Mouse (Mus musculus) hindbrain, embryonic 10.5 days (tissue): ENCODE measurements around the gene Camk2d. TPM values are rescaled to one million over a fixed set of nuclear protein-coding genes. Genes with fewer than 3 reads are reported as not detected.

Experiments
- DNase-seq: peaks from one replicate; pipeline ENCODE4 v3.0.0-alpha.2; 2017; ENCODE audit warnings: low spot score
- H3K27ac ChIP-seq: fragments of 300-500 bp; sonication (generic); 2 replicates; pipeline ENCODE4 v1.5.1; 2016; ENCODE audit warnings: mild to moderate bottlenecking, moderate library complexity
- H3K27me3 ChIP-seq: fragments of 300-500 bp; sonication (generic); 2 replicates; pipeline ENCODE4 v1.6.1; 2016; ENCODE audit warnings: mild to moderate bottlenecking; ENCODE audit not compliant: poor library complexity, insufficient read depth, severe bottlenecking
- H3K36me3 ChIP-seq: fragments of 300-500 bp; sonication (generic); 2 replicates; pipeline ENCODE4 v1.6.1; 2016; ENCODE audit warnings: mild to moderate bottlenecking, moderate library complexity
- H3K4me1 ChIP-seq: fragments of 300-500 bp; sonication (generic); replicated peaks from 2 replicates; pipeline ENCODE4 v1.6.1; 2016; ENCODE audit warnings: mild to moderate bottlenecking
- H3K4me3 ChIP-seq: fragments of 300-500 bp; sonication (generic); 2 replicates; pipeline ENCODE4 v1.5.1; 2016; ENCODE audit warnings: mild to moderate bottlenecking, moderate library complexity
- H3K9me3 ChIP-seq: fragments of 300-500 bp; sonication (generic); 2 replicates; pipeline ENCODE4 v1.6.1; 2016; ENCODE audit warnings: mild to moderate bottlenecking, moderate library complexity
- WGBS: fragments of 180-500 bp; shearing (Covaris S2); methylation state at CpG from one replicate; pipeline ENCODE4 v1.1.7; 2016; 5-methylcytosine and 5-hydroxymethylcytosine counted together
- polyA plus RNA-seq: library from polyadenylated mRNA; unstranded; fragments of >200 nt; fragmentation: Nextera tagmentation; extraction: Ambion mirVana; gene quantifications from 2 replicates; pipeline ENCODE4 v1.2.1, GENCODE M21; 2016

The Camk2d gene
- polyA plus RNA-seq, 1 experiment from 2014 or later: 11.9 TPM

DNA sequence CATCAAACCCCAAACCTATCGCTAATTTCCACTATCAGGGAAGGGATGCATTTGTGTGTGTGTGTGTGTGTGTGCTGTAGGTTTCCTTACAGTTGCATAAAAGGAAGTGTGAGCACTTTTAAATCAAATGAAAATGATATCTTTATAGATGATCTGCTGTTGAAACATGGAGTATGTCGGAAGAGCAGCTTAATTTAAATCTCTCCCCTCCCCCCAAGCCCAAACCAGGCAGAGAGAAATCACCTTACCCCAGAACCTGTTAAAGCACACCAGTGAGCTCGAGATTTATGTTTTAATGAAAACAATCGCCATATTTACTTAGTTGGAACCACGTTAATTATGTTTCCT lies 2.2 kb downstream of the Camk2d start:
- no peaks in the 10 kb centered on the region for H3K9me3 ChIP-seq
- H3K4me3 ChIP-seq: peak overlapping the region; percentile 78
- DNase-seq: no peak
- peaks cover 16% of the 10 kb centered on the region for H3K4me1 ChIP-seq
- no peaks in the 10 kb centered on the region; the same call in 1 of the 2 replicates for H3K27me3 ChIP-seq
- 2% methylated on average over 5 of the region's 5 CpGs for WGBS
- H3K36me3 ChIP-seq: 0 out of 2 replicates have a peak, but pooled peaks cover 4% of the 10 kb centered on the region
- peak overlapping the region; percentile 95 for H3K27ac ChIP-seq

DNA sequence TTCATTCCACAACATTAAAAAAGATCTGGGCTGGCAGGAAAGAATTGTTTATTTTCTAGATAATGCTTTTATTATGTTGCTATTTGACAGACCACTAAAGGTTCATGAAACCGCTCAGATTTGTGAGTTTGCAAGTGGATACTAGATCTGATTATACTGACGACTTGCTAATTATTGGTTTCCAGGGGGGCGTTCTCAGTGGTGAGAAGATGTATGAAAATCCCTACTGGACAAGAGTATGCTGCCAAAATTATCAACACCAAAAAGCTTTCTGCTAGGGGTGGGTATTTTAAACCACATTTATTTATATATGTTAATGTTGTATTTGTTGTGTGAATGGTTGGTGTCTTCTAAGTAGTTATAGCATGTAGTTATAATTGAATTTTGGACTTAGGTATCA lies 2.8 kb downstream of the Camk2d start:
- Histone ChIP-seq H3K27me3 (no peaks in the 10 kb centered on the region; the same call in 1 of the 2 replicates), H3K9me3 (no peaks in the 10 kb centered on the region), H3K4me1 (peaks cover 16% of the 10 kb centered on the region), H3K4me3 (peak overlapping the region; percentile 78; the same call in 1 of the 2 replicates), H3K27ac (no peak overlapping the region), H3K36me3 (0 out of 2 replicates have a peak, but pooled peaks cover 4% of the 10 kb centered on the region)
- WGBS: 62% methylated on average over 3 of the region's 3 CpGs
- no peak for DNase-seq

DNA sequence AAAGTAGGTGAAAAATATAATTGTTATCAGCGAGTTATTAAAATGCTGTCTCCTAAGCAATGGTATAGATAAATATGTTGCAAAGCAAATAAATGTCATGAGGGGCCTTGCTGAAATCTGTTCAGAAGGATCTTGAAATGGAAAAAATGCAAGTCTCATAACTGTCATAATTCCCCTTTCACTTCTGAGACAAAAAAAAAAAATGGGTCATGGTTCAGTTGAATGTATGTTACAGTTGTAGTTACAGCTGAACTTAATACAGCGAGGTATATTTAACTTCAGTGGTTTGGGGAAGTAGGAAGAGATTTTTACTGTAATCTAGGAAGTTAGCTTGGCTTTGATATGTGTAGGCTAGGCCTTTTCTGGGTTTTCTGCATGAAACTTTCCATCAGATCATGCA lies 3.2 kb downstream of the Camk2d start:
- Histone ChIP-seq H3K9me3 (no peaks in the 10 kb centered on the region), H3K4me3 (no peak overlapping the region), H3K36me3 (0 out of 2 replicates have a peak, but pooled peaks cover 4% of the 10 kb centered on the region), H3K27ac (no peak overlapping the region), H3K4me1 (peaks cover 16% of the 10 kb centered on the region), H3K27me3 (no peaks in the 10 kb centered on the region; the same call in 1 of the 2 replicates)
- DNase-seq: no peak
- 85% methylated on average over 2 of the region's 2 CpGs for WGBS

DNA sequence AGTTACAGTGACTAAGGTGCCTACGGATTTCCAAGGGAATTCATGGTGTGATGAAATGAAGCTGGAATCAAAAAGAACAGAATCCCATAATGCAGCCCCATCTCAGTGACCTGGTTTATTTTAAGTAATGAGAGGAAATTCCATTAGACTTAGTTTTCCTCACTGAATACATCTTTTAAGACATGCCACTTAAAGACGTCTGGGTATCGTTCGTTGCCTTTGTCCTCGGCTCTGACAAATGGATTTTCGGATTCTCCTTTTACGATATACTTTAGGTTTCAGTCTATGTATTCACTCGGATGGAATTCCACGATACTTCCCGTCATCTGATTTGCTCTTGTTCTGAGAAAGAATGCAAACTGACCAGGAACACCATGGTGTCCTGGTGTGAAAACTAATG lies 3.8 kb downstream of the Camk2d start:
- Histone ChIP-seq H3K27me3 (no peaks in the 10 kb centered on the region; the same call in 1 of the 2 replicates), H3K9me3 (no peaks in the 10 kb centered on the region), H3K27ac (no peak overlapping the region), H3K4me1 (peaks cover 16% of the 10 kb centered on the region), H3K36me3 (0 out of 2 replicates have a peak, but pooled peaks cover 4% of the 10 kb centered on the region), H3K4me3 (no peak overlapping the region)
- WGBS: 47% methylated on average over 10 of the region's 10 CpGs
- DNase-seq: no peak

DNA sequence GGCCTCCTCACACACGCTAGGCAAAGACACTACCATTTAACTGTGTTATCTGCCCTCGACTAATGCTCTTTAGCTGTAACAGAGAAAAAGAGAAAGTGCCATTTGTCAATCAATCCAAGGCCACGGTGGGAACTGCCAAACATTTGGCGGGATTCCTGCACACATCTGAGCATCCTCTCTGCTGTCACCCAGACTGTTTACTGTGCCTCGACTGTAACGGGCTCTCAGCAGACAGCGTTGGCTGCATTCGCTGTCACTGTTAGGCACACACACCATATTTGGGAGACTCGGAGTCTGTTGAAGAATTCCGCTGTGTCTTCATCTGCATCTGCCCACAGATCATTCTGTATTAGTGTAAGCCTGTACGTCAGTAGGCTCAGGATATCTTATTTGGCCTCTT lies 6.7 kb downstream of the Camk2d start:
- peaks cover 10% of the 10 kb centered on the region for H3K4me1 ChIP-seq
- no peak overlapping the region for H3K27ac ChIP-seq
- no peaks in the 10 kb centered on the region; the same call in 1 of the 2 replicates for H3K27me3 ChIP-seq
- no peaks in the 10 kb centered on the region for H3K9me3 ChIP-seq
- DNase-seq: no peak
- H3K4me3 ChIP-seq: no peak overlapping the region
- 78% methylated on average over 11 of the region's 11 CpGs for WGBS
- 0 out of 2 replicates have a peak, but pooled peaks cover 4% of the 10 kb centered on the region for H3K36me3 ChIP-seq

DNA sequence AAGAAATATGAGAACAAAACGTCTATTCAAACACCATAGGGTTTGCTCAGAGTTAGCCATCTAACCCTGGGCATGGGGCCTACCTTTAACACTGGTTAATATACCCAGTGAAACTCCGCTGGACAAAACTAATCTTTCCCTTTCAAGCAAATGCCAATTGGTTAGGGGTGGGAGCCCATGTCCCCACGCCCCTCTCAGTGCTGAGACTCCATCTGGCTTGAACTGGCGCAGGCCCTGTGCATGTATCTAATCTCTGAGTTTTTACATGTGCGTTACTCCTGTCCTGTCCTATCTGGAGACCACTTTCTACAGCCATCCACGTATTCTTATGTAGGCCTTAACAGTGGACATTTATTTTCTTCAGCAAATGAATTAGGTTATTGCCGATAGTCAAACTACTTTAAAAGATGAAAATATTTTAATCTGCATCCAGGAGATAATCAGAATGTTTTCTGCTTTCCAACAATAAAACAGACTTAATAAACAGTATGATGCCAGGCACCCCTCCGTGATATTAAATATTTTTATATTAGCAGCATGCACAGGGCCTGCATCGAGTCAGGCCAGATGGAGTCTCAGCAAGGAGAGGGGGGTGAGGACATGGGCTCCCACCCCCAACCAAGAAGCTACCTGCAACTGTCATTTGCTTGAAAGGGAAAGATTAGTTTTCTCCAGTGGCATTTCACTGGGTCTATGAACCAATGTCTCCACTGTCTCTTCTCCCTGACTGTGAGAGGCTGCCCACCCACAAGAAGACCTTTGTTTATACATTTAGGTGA lies 8.7 kb downstream of the Camk2d start:
- Histone ChIP-seq H3K36me3 (0 out of 2 replicates have a peak, but pooled peaks cover 4% of the 10 kb centered on the region), H3K27me3 (no peaks in the 10 kb centered on the region), H3K4me1 (peaks cover 3% of the 10 kb centered on the region), H3K9me3 (no peaks in the 10 kb centered on the region), H3K27ac (no peak overlapping the region), H3K4me3 (no peak overlapping the region)
- WGBS: 84% methylated on average over 9 of the region's 9 CpGs
- DNase-seq: no peak

DNA sequence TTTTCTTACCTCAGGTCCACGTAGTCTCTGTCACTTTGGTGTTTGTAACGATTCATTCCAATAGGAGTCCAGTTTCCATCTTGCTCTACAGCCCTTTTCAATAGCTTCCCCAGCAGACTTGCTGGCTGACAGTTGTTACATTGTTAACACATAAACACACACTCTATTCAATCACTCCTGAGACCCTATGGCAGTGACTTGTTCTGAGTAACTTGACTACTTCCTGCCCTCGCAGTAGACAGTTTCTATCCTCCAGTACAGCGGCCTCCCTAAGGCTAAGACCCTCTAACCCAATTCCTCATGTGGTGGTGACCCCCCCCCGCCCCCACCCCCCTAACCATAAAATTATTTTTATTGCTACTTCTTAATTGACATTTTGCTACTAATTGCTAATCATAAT lies 13.2 kb downstream of the Camk2d start:
- DNase-seq: no peak
- H3K27me3 ChIP-seq: no peaks in the 10 kb centered on the region
- H3K9me3 ChIP-seq: no peaks in the 10 kb centered on the region
- WGBS: 70% methylated on average over 5 of the region's 5 CpGs
- no peak overlapping the region for H3K4me3 ChIP-seq
- no peaks in the 10 kb centered on the region for H3K36me3 ChIP-seq
- peaks cover 21% of the 10 kb centered on the region for H3K4me1 ChIP-seq
- no peak overlapping the region for H3K27ac ChIP-seq

DNA sequence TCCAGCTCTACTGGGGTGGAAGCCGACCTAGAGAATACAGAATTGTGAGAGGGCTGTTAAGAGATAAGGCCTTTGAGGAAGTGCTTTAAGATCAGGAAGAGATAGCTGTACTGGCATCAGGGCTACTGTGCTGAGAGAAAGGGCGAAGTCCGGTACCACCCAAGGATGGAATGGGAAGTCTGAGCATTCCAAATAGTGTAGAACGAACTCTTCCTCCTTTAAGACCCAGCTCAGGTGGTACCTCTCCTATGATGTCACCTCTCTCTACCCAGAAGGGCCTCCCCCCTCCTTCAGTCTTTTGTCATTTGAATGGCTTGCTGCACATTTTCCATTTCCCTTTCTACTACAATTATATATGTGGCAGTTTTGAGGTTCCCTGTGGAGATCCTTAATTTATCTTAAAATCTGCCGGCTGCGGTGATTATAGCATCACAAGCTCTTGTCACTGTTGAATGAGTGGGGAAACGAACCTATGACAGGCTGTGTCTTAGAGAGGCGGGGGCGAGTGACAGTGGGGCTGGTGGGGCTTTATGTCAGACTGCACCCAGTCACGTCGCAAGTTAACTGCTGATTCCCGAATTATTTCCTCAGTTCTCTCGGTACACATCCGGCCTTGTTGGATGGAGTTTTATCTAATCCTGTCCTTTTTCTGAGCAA lies 13.8 kb downstream of the Camk2d start:
- peaks cover 21% of the 10 kb centered on the region for H3K4me1 ChIP-seq
- 68% methylated on average over 14 of the region's 14 CpGs for WGBS
- H3K36me3 ChIP-seq: no peaks in the 10 kb centered on the region
- no peak overlapping the region for H3K27ac ChIP-seq
- no peak overlapping the region for H3K4me3 ChIP-seq
- no peak for DNase-seq
- H3K9me3 ChIP-seq: no peaks in the 10 kb centered on the region
- no peaks in the 10 kb centered on the region for H3K27me3 ChIP-seq

DNA sequence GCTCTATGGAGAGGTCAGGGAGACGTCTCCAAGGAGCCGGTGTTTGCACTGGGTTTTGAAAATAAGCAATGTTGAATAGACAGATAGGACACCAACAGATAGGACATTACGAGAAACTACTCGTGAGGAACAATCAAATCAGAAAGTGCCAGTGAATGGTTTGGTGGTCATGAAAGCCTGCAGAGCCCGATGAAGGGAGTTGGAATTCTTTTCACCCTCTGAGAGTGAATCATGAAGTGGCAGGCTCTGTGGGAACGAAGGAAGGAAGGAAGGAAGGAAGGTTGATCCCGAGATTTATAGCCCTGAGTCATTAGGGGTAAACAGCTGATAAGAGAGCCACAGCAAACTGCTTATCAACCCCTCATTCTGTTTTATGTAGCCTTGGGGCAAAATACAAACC lies 15.5 kb downstream of the Camk2d start:
- no peaks in the 10 kb centered on the region for H3K9me3 ChIP-seq
- 24% methylated on average over 7 of the region's 7 CpGs for WGBS
- peaks cover 21% of the 10 kb centered on the region for H3K4me1 ChIP-seq
- H3K27me3 ChIP-seq: no peaks in the 10 kb centered on the region
- H3K36me3 ChIP-seq: 0 out of 2 replicates have a peak, but pooled peaks cover 3% of the 10 kb centered on the region
- DNase-seq: no peak
- H3K27ac ChIP-seq: no peak overlapping the region
- H3K4me3 ChIP-seq: no peak overlapping the region

DNA sequence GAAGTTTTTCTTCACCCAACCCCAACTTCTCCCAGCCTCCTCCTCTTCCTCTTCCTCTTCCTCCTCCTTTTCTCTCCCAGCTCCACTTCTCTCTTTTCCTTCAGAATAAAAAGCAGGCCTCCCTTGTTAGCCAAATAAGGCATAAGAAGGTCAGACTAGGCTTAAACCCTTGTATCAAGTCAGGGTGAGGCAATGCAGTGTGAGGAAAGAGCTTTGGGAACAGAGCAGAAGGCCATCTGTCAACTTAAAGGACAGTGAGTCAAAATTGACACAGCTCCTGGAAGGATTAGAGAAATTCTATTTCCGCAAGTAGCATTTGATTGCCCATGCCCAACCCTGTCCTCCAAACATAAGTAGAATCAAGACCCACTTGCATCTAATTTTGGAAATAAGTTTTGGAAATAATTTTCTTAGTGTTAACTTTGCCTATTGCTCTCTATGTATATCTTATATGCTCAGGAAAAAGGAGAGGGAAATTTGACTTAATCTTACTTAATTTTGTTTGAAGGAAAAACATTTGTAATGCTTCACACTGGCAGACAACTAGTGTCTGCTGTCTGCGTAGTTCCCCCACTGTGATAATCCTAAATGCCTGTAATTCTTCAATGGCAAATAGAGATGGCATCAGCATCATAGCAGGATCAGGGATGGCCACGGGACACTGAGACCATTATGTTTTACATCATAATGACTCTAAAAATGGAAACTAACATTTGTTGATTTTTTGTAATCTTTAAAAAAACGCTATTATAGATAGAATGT lies 16.8 kb downstream of the Camk2d start:
- Histone ChIP-seq H3K27me3 (no peaks in the 10 kb centered on the region), H3K36me3 (0 out of 2 replicates have a peak, but pooled peaks cover 5% of the 10 kb centered on the region), H3K4me3 (no peak overlapping the region), H3K27ac (no peak overlapping the region), H3K4me1 (peaks cover 21% of the 10 kb centered on the region), H3K9me3 (no peaks in the 10 kb centered on the region; the same call in 1 of the 2 replicates)
- WGBS: 62% methylated on average over 4 of the region's 4 CpGs
- DNase-seq: no peak

DNA sequence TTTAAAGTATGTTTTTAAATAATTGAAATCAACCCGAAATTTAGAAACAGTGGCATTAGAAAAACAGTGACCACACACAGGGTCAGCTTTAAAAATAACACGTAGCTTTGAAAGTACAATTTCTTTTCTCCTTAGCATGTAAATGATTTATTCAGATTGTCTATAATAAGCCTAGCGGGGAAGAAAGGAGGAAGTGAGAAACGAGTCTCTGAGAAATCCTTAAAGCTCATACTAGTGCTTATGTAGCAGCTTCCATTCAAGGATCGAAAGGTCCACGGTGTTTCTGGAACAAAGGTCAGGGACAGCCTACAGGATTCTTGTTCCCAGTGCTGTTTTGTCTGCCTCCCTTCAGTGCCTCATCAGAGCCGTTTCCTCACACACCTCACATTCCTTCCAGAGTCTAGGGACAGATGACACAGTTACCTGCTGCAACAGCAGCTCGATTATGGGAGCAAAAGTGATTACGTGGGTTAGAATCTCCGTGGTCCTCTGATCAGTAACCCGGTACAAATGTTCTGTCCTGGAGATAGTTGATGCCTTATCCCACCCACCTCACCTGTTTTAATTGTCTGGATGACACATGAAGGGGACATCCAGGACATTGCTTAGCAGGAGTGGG lies 17.5 kb downstream of the Camk2d start:
- no peak overlapping the region for H3K27ac ChIP-seq
- 73% methylated on average over 11 of the region's 11 CpGs for WGBS
- no peak for DNase-seq

DNA sequence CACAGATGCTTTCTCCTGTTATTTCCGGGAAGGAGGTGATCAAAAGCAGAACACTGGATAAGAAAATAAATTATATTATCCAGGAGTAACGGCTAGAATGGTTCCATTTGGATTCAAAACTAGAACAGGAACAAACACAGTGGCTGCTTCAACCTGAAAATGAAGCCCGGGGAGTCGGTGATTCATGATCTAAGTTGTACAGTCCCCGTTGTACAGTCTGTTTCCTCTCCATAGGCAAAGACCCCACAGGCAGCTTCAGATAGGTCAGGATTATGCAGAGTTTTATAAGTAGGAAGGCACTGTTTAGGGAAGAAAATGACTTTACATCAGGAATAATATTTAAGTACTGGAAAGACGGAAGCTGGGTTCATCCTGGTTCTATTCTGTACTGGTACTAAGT lies 19.2 kb downstream of the Camk2d start:
- H3K4me1 ChIP-seq: peaks cover 15% of the 10 kb centered on the region
- no peak for DNase-seq
- 86% methylated on average over 6 of the region's 6 CpGs for WGBS
- no peak overlapping the region for H3K4me3 ChIP-seq
- no peaks in the 10 kb centered on the region; the same call in 1 of the 2 replicates for H3K9me3 ChIP-seq
- H3K27ac ChIP-seq: no peak overlapping the region
- H3K27me3 ChIP-seq: no peaks in the 10 kb centered on the region
- H3K36me3 ChIP-seq: 0 out of 2 replicates have a peak, but pooled peaks cover 5% of the 10 kb centered on the region

More for the DNA sequence above, 17.5 kb downstream of the Camk2d start:
- Histone ChIP-seq H3K36me3 (0 out of 2 replicates have a peak, but pooled peaks cover 5% of the 10 kb centered on the region), H3K4me3 (no peak overlapping the region), H3K9me3 (no peaks in the 10 kb centered on the region; the same call in 1 of the 2 replicates), H3K4me1 (peaks cover 21% of the 10 kb centered on the region), H3K27me3 (no peaks in the 10 kb centered on the region)
